Mouse (Mus musculus): ENCODE data around the gene Lrrtm1.

The Lrrtm1 gene

GRCm38 (mm10) chr6:77242601-77243406 lies at the start of gene Lrrtm1:
TSS of gene Lrrtm1 (plus strand) at chr6:77242689.
- no peak for DNase-seq (ENCODE audit: low spot score in 2 of 2)

DNA sequence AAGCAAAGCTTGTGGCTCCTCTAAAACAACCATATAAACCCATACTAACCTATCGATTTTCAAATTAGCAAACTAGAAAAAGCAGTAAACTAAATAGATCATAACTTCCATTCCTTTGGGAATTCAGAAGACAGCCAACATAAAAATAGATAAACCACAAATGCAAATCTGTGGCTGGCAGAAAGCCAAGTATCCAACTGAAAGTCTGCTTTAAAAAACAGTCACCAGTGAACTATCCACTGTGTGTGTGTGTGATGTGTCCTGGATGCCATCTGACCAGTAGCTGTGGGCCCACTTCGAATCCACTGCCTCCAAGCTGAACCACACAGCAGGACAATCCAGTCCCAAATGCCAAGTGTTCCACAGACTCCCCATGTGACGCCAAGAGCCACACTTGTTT lies 45.8 kb upstream of the Lrrtm1 start:
- DNase-seq (ENCODE audit: low spot score in 2 of 2): no peak

GRCm38 (mm10) chr6:77199375-77199774 lies 43.1 kb upstream of the Lrrtm1 start:
- DNase-seq (ENCODE audit: low spot score in 2 of 2): no peak

DNA sequence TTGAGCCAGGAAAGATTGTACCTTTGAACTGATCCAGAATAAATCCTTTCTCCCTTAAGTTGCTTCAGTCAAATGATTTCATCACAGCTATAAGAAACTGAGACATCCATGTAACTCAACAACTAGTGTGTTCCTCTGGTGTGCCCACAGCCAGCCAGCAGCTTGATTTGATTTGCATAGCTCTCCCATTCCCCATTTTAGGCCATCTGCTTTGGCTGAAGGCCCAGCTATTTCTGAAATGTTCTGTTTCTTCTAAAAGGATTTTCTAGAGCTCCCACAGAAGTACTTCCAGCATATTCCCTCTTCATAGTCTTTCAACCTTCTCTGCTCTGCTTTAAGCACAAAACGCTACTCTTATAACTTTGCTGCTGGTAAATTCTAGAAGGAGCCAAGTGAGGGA lies 33.3 kb upstream of the Lrrtm1 start:
- DNase-seq (ENCODE audit: low spot score in 2 of 2): no peak

GRCm38 (mm10) chr6:77209929-77210328 lies 32.6 kb upstream of the Lrrtm1 start:
- DNase-seq (ENCODE audit: low spot score in 2 of 2): no peak

GRCm38 (mm10) chr6:77213757-77214409 lies 28.6 kb upstream of the Lrrtm1 start:
- DNase-seq (ENCODE audit: low spot score in 2 of 2): no peak

DNA sequence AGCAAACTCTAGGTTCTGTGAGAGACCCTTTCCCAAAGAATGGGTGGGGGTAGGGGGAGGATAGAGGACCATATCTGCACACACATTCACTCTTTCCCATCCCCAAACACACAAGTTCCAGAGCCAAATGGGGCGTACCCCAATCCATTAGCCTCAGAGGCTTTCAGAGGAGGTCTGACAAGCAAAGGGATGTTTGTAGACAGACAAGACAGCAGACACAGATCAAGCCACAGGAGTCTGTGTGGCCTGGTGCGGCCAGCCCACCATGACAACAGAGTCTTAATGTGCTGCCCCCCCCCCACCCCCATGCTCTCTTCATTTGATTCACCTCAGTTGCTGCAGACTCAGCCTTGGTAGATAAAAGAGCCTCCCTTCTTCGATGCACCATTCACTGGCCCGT lies 27.2 kb upstream of the Lrrtm1 start:
- no peak for DNase-seq (ENCODE audit: low spot score in 2 of 2)

- DNase-seq (ENCODE audit: low spot score in 2 of 2): no peak
Measured at GRCm38 (mm10) chr6:77218875-77219274, 23.6 kb upstream of the Lrrtm1 start.

- no peak for DNase-seq (ENCODE audit: low spot score in 2 of 2)
Measured at GRCm38 (mm10) chr6:77220776-77221175, 21.7 kb upstream of the Lrrtm1 start.

- DNase-seq (ENCODE audit: low spot score in 2 of 2): no peak
Measured at GRCm38 (mm10) chr6:77222849-77223638, 19.4 kb upstream of the Lrrtm1 start.

DNA sequence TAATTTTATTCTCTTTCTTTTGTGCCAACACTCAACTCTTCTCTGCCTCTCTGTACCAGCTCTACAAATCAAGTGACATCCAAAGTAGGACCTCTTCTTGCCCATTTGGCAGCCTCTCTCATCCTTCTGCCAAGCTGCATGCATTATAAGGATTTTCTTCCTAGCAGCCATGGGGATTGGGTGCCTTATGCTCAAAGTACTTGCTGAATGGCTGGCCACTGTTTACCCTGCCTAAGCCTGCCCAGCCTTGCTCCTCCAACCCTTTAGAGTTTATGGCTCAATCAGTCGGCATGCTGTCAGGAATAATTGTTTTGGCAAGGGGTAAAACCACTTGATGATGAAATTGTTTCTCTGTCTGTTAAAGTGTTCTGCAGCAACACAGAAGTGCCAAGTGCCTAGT lies 2.1 kb upstream of the Lrrtm1 start:
- no peak for DNase-seq (ENCODE audit: low spot score in 2 of 2)

DNA sequence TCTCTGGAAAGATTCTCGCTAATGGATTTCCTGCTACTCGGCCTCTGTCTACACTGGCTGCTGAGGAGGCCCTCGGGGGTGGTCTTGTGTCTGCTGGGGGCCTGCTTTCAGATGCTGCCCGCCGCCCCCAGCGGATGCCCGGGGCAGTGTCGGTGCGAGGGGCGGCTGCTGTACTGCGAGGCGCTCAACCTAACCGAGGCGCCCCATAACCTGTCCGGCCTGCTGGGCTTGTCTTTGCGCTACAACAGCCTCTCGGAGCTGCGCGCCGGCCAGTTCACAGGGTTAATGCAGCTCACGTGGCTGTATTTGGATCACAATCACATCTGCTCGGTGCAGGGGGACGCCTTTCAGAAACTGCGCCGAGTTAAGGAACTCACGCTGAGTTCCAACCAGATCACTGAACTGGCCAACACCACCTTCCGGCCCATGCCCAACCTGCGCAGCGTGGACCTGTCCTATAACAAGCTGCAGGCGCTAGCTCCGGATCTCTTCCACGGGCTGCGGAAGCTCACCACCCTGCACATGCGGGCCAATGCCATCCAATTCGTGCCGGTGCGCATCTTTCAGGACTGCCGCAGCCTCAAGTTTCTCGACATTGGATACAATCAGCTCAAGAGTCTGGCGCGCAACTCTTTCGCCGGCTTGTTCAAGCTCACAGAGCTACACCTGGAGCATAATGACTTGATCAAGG lies 1.2 kb downstream of the Lrrtm1 start:
- no peak for DNase-seq (ENCODE audit: low spot score in 2 of 2)

GRCm38 (mm10) chr6:77253480-77253879 lies 11.0 kb downstream of the Lrrtm1 start:
- DNase-seq (ENCODE audit: low spot score in 2 of 2): no peak

- DNase-seq (ENCODE audit: low spot score in 2 of 2): no peak
Measured at GRCm38 (mm10) chr6:77256348-77256747, 13.9 kb downstream of the Lrrtm1 start.

- no peak for DNase-seq (ENCODE audit: low spot score in 2 of 2)
Measured at GRCm38 (mm10) chr6:77257358-77258105, 15.0 kb downstream of the Lrrtm1 start.

DNA sequence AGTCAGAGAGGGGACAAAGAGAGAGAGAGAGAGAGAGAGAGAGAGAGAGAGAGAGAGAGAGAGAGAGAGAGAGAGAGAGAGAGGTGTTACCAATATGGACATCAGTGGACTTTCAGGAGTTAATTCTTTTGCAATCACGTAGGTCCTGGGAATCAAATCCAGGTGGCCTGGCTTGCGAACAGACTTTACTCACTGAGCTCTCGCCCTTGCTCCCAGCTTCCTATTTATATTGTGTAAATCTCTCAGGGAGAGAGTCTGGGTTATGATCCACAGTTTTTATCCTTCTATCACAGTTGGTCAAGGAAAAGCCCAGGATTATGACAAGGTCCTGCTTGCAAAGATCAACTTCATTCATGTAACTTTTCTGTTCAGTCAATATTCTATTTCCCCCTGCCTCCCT lies 22.7 kb downstream of the Lrrtm1 start:
- no peak for DNase-seq (ENCODE audit: low spot score in 2 of 2)

- DNase-seq (ENCODE audit: low spot score in 2 of 2): no peak
Measured at GRCm38 (mm10) chr6:77278794-77279193, 36.3 kb downstream of the Lrrtm1 start.

GRCm38 (mm10) chr6:77286317-77286716 lies 43.8 kb downstream of the Lrrtm1 start:
- DNase-seq (ENCODE audit: low spot score in 2 of 2): no peak

- DNase-seq (ENCODE audit: low spot score in 2 of 2): no peak
Measured at GRCm38 (mm10) chr6:77288402-77288801, 45.9 kb downstream of the Lrrtm1 start.

DNA sequence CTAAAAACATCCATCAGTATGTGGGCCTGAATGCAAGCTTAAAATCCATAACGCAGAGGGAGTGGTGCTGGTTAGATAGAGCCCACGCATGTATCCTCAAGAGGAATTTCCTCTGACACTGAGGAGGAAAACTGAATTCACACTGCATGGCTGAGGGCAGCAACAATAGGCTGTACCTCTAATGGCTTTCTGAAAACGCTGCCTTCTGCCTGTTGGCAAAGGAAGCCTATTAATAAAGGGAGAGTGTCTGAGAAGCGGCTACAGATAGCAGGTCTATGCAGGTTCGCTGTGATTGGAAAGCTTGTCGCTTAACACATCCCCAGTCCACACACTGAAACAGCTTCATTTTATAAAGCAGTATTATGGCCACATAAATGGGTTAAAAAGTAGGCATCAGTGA lies 48.9 kb downstream of the Lrrtm1 start:
- no peak for DNase-seq (ENCODE audit: low spot score in 2 of 2)

DNA sequence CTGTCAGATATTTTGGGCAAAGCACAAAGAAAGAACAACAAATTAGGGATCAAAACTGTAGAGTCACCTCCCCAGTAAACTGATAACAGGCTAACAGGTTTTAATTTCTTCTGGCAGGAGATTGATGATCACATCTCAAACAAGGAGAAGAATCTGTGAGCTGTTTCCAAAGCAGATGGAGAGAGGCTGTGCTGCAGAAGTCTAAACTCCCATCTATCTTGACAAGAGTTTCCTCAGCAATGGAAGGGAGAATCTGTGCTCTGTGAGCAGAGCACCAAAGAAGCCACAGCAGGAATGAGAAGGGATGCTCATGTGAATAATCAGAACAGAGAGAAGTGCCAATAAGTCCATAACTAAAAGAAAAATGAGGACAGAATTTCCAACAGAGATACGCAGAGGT lies 58.8 kb downstream of the Lrrtm1 start:
- no peak for DNase-seq (ENCODE audit: low spot score in 2 of 2)
